Mouse (Mus musculus) layer of hippocampus, adult 18-20 months (tissue): ENCODE measurements at regions not wholly inside any gene's neighbourhood (a gene's known extent, or its start where the extent isn't known, plus 50 kb on each side); places are given as distances from the start of the nearest gene placed in this dataset.

Experiments used
- DNase-seq, 2 experiments: peaks; one replicate each; pipeline ENCODE4 v3.0.0; 2022; ENCODE audit warnings: low spot score in 2 of 2

GRCm38 (mm10) chr16:24096076-24096475, 107.4 kb upstream of the Bcl6 start:
- no peak for DNase-seq

DNA sequence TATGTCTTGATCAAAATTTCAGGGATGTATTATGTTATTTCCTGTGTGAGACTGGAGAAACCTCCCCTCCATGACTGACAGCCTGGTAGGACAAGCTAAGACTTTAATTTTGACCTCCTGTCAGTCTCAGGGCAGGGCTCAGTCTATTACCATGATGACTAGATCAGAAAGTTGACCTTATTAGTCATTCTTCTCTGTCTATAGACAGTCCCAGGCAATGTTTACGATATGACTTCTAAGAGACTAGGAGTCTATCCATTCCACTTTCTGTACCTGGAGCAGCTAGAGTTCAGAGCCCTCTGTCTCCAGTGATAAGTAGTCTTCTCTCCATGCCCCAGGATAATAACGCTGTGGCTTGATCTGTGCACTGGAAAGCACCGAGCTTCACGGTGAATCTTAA, 107.0 kb upstream of the Bcl6 start:
- DNase-seq: no peak

GRCm38 (mm10) chr16:24094566-24094965, 105.9 kb upstream of the Bcl6 start:
- no peak for DNase-seq

- DNase-seq: no peak
Observed at GRCm38 (mm10) chr16:24093624-24094023, 105.0 kb upstream of the Bcl6 start.

- no peak for DNase-seq
Observed at GRCm38 (mm10) chr16:24092616-24093525, 104.2 kb upstream of the Bcl6 start.

GRCm38 (mm10) chr16:24092136-24092535, 103.5 kb upstream of the Bcl6 start:
- DNase-seq: no peak

- no peak for DNase-seq
Observed at GRCm38 (mm10) chr16:24090981-24091380, 102.3 kb upstream of the Bcl6 start.

- DNase-seq: no peak
Observed at GRCm38 (mm10) chr16:24089840-24090762, 101.4 kb upstream of the Bcl6 start.

DNA sequence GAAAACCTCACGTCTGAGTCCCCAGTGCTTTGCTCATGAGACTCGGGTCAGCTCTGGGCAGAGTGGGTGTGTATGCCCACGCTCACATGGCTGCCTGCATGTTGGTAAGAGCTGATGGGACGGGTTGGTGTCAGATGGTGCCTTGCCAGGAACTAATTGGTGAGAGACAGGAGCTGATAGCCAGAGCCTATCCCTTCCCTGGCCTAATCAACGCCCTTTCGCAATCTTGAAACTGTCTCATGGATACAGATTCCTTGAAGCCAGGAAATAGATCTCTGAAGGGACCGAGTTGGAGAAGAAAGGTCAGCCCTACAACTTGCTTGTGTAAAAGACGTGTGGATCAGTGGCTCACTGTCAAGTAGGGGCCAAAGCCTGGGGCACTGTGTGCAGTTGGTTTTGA, 95.3 kb upstream of the Bcl6 start:
- no peak for DNase-seq

GRCm38 (mm10) chr16:24080471-24080870, 91.8 kb upstream of the Bcl6 start:
- no peak for DNase-seq

- DNase-seq: no peak
Observed at GRCm38 (mm10) chr16:24078622-24079021, 90.0 kb upstream of the Bcl6 start.

DNA sequence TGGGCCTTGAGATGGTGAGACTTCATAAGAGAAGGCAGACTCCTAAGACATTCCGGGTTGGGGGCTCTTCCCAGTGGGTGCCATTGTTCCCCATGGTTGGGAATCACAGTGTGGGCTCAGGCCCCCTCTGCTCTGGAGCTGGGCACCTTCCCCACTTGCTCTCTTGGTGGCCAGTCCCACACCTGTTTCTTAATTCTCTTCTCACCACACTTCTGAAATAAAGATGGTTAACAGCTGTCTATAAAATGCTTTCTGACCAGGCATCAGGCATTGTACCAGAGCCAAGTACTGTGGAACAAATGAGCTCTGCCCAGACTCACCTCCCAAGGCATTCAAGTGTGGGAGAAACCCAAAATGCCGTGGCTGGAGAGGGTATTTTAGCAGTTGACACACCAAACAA, 88.8 kb upstream of the Bcl6 start:
- no peak for DNase-seq

GRCm38 (mm10) chr16:24076799-24077136, 88.1 kb upstream of the Bcl6 start:
- no peak for DNase-seq

DNA sequence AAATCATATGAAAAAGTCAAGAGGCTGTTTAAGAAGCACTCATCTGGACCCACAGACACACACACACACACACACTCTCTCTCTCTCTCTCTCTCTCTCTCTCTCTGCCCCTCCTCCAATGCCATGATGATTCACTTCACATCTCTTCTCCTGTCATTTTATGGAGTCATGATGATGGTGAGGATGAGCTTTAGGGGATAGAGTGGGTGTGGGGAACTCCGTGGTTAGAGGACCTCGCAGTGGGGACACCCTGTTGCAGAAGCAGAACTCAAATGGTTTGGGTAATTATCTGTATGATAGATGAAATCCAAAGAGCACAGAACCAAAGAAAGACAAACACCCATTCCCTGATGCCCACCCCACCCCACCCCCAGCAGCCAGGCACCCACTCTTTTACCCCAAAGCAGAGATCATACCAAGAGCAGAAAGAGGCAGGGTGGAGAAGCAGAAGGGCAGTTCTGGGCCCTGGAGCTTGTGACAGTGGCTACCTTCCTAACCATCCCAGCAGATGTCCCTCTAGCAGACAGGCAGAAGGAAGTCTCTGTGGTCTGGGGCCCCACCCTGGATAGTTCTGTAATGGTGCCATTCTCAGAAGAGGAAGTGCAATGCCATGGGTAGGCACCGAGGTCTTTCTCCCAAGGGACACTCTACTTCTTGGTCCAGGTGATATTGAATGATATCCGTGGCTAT, 87.6 kb upstream of the Bcl6 start:
- DNase-seq: no peak

DNA sequence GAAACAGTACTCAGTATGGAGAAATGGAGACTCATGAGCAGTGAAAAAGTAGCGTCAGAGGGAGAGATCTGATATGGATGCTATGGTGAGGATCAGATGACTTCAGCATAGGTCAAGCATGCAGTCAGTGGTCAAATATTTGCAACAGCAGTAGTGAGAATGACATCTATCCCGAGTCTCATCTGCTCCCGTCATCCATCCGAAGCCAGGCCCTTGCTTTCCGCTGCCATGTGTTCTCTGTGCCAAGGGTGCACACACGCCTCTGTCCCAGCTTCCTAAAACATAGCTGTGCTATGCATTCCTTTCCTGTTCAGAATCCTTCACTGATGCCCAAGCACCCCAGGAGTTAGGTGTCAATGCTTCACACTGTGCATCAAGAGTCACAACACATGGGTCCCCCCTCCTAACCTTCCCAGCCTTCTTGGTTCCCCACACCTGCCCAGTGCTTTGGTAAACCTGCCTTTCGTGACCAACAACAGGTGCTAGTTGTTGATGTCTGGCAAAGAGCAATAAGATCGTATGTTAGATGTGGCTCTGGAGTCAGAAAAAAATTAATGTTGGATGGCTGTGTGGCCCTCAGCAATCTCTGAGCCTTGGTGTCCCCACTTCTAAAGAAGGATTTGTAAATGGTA, 85.1 kb upstream of the Bcl6 start:
- no peak for DNase-seq

DNA sequence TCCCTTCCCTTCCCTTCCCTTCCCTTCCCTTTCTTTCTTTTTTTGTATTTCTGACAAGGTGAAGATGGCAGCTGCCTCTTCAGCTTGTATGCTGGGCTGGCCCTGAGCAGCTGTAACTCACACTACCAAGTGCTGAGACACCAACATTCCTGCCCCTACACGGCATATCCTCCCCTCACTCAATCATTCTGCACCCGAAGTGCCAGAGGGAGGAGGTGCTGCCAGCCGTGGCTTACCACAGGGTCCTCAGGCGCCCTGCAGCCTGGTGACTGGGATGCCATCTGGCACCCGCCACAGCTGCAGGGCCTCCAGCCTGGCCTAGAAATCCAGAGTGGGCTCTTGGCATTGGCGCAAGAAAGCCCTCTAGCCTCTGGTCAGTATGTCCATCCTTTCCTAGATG, 84.4 kb upstream of the Bcl6 start:
- DNase-seq: no peak

DNA sequence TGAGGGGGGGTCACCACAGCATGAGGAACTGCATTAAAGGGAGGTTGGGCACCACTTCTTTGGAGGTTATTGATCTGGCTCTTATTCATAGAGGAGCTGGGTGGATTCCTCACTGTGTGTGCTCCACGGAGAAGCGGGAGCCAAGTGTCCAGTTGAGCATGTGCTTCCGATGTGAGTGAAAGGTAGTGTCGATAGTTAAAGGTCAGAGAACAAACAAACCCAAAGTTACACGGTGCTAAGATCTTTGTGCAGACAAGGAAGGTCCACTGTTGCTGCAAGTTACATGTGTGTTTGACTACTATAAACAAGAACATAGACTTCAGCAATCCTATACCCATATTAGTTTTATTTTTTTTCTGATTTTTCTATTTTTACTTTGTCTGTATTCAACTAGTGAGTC, 80.8 kb upstream of the Bcl6 start:
- no peak for DNase-seq

DNA sequence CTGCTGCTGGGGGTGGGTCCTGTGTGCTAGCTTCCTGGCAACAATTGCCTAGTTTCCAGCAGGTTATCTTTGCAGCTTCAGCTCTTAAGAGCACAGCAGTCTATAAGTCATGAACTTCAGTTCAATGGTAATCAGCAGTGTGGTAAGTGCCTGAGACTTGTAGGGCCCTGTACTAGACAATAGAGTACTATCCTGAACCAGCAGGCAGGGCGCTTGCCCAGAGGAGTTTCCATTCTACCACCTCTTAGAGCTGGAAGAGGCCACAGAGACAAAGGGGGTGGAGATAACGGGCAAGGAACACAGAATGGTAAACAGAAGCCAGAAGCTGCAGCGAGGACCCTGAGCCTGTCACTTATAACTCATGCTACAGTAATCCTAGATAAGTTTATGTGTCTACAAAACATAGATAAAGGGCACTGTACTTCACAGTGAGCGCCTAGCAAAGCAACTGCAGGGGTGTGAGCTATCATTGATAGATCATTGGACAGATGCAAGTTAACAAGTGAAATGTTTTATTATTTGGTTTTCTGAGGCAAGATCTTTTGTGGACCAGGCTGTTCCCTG, 79.7 kb upstream of the Bcl6 start:
- DNase-seq: no peak

- no peak for DNase-seq
Observed at GRCm38 (mm10) chr16:24062314-24062713, 73.7 kb upstream of the Bcl6 start.

- no peak for DNase-seq
Observed at GRCm38 (mm10) chr16:24061496-24061895, 72.8 kb upstream of the Bcl6 start.

DNA sequence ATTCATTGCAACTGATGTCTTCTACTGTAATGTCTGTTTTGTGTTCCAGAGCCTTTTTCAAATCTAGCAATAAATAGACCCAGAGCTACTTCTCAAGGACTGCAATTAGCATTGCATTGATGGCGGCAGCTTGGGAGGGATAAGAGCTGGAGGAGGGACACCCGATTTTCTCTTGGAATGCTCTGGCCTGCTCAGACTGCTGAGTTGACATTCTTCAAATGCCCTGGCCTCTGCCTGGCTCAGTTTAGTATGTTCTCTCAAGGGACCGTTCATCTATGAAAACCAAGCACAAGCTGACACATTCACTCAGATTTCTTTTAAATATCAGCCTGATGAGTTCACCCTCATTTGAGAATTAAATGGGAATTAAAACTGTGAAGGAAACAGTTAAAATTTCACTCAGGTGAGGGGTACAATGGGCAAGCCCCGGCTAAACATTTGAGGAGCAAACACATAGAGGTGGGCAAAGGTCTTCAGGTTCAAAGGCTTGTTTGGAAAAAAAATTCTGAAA, 70.5 kb upstream of the Bcl6 start:
- DNase-seq: no peak
